Mouse (Mus musculus): Measurements from ENCODE around the gene Slc39a10. TPM values are rescaled to one million over a fixed set of nuclear protein-coding genes. Genes with fewer than 3 reads are reported as not detected.
A peak's percentile ranks its signal among the peaks of the same experiment; 100 is the strongest.

Slc39a10 gene
- total and polyA plus RNA-seq, 2 experiments, result 0.72 to 2.5 TPM

DNA sequence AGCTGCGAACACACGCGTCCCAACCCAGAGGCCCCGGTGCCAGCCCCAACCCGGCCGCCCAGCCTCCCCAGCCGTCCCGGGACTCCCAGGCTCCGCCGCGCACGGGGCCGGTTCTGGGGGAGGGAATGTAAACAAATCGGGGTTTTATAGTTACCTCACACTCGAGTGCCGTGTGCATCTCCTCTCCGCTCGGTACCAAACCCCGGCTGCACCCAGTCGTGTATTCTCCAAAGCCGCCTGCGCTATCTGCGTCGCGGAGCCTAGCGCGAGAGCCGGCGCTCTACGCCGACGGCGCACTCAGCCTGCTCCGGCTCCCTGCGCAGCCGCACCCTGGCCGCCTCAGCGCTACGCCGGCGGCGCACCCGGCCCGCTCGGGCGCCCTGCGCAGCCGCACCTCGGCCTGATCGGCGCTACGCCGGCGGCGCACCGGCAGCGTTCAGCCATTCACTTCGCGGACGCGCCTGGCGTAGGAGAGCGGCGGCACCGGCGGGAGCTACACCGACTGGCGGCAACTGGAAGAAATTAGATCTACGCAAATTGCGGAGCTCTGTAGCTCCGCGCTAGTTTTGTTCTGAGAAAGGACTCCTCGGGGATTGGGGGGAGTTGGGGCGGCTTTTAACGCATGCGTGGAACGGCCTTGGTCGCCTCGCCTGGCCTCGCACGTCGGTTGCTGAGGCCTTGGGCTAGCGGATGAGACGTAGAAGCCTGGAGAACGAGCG, 39.2 kb downstream of the Slc39a10 start:
- Histone ChIP-seq H3K9ac (ENCODE audit: low read depth, low read length) (peak overlapping the region; percentile 95), H3K79me2 (ENCODE audit: control insufficient read depth, insufficient read depth, low read length) (no peaks in the 10 kb centered on the region), H3K4me3 (ENCODE audit: insufficient read depth, low read depth, low read length) (peak overlapping the region; percentile 84), H3K27ac (replicated peaks; ENCODE audit: insufficient read depth, low read depth, low read length) (peak overlapping the region; percentile 96), H3K4me1 (ENCODE audit: control insufficient read depth, insufficient read depth, low read length) (no peaks in the 10 kb centered on the region), H3K36me3 (ENCODE audit: control insufficient read depth, insufficient read depth, low read length) (no peaks in the 10 kb centered on the region), H3K27me3 (ENCODE audit: control insufficient read depth, insufficient read depth, low read length) (no peaks in the 10 kb centered on the region)
- TF ChIP-seq CTCF (IDR thresholded peaks at IDR 0.05; ENCODE audit: low read depth, low read length) (no peak), POLR2A (IDR thresholded peaks at IDR 0.05; ENCODE audit: extremely low read depth, insufficient read depth, low read length) (peak; percentile 89)
- DNase-seq (ENCODE audit: extremely low read depth, low read depth, low spot score), result peak; percentile 88
- WGBS, result under 1% methylated on average over 86 of the region's 86 CpGs

DNA sequence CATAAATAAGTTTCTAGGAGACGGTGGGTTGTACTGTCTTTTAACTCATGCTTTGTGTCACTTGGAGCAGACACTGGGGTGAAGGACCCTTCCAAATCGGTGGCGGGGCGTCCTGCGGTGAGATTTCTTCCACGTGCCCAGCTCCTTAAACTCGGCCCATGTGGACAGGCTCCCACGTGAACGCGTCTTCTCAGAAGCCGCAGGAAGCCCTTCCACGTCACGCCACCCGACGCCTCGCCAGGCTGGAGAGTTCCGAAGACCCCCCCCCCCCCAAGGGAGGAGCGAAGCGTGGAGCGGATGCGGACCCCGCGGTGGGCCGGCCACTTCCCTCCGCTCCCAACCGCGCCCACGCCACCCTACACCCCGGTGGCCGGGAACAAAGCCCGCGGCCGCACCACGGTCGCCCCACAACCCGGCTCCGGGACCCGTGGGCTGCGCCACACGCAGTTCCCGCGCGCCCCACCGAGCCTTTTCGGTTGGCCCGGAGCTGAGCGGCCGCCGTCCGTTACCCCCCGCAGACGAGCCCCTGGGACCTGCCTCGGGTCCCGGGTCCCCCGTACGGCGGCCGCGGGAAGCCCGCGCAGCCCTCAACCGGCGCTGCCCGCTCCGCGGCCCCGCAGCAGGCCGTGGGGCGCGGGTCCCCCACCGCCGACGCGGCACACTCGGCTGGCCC, 39.9 kb downstream of the Slc39a10 start:
- peak; percentile 49 for DNase-seq (ENCODE audit: extremely low read depth, low read depth, low spot score)

DNA sequence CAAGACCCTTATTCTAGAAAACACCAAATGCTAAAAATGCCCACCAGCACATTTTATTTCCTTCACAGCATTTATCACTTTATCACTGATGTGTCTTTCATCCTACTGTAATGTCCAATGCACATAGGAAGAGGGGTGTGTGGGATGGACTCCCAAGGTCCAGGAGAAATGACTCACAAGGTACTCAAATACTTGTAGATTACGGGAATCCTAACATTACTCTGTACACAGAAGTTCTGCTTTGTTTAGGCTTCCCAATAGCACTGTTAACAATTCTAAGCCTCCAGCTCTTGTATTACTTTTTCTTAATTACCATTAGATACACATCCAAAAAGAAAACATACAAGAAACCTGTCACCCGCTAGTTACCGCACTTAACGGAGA, 40.4 kb downstream of the Slc39a10 start:
- H3K4me3 ChIP-seq (ENCODE audit: insufficient read depth, low read depth, low read length), result peak overlapping the region; percentile 71
- WGBS, result 4% methylated on average over 4 of the region's 4 CpGs
- peak overlapping the region; percentile 80; the same call in 1 of the 2 replicates for H3K27ac ChIP-seq (replicated peaks; ENCODE audit: insufficient read depth, low read depth, low read length)
- no peak for TF ChIP-seq CTCF (IDR thresholded peaks at IDR 0.05; ENCODE audit: low read depth, low read length)
- TF ChIP-seq POLR2A (IDR thresholded peaks at IDR 0.05; ENCODE audit: extremely low read depth, insufficient read depth, low read length), result no peak
- H3K36me3 ChIP-seq (ENCODE audit: control insufficient read depth, insufficient read depth, low read length), result no peaks in the 10 kb centered on the region
- H3K79me2 ChIP-seq (ENCODE audit: control insufficient read depth, insufficient read depth, low read length), result no peaks in the 10 kb centered on the region
- DNase-seq (ENCODE audit: extremely low read depth, low read depth, low spot score), result no peak
- no peaks in the 10 kb centered on the region for H3K4me1 ChIP-seq (ENCODE audit: control insufficient read depth, insufficient read depth, low read length)
- peak overlapping the region; percentile 95 for H3K9ac ChIP-seq (ENCODE audit: low read depth, low read length)
- no peaks in the 10 kb centered on the region for H3K27me3 ChIP-seq (ENCODE audit: control insufficient read depth, insufficient read depth, low read length)

More for the DNA sequence above, 39.9 kb downstream of the Slc39a10 start:
- no peaks in the 10 kb centered on the region for H3K79me2 ChIP-seq (ENCODE audit: control insufficient read depth, insufficient read depth, low read length)
- peak overlapping the region; percentile 71 for H3K4me3 ChIP-seq (ENCODE audit: insufficient read depth, low read depth, low read length)
- H3K27me3 ChIP-seq (ENCODE audit: control insufficient read depth, insufficient read depth, low read length), result no peaks in the 10 kb centered on the region
- peak overlapping the region; percentile 80 for H3K27ac ChIP-seq (replicated peaks; ENCODE audit: insufficient read depth, low read depth, low read length)
- H3K9ac ChIP-seq (ENCODE audit: low read depth, low read length), result peak overlapping the region; percentile 95
- no peaks in the 10 kb centered on the region for H3K36me3 ChIP-seq (ENCODE audit: control insufficient read depth, insufficient read depth, low read length)
- WGBS, result under 1% methylated on average over 66 of the region's 75 CpGs
- no peaks in the 10 kb centered on the region for H3K4me1 ChIP-seq (ENCODE audit: control insufficient read depth, insufficient read depth, low read length)
- TF ChIP-seq POLR2A (IDR thresholded peaks at IDR 0.05; ENCODE audit: extremely low read depth, insufficient read depth, low read length) (0 out of 2 replicates have a peak, but pooled peaks have one; percentile 2), CTCF (IDR thresholded peaks at IDR 0.05; ENCODE audit: low read depth, low read length) (no peak)

DNA sequence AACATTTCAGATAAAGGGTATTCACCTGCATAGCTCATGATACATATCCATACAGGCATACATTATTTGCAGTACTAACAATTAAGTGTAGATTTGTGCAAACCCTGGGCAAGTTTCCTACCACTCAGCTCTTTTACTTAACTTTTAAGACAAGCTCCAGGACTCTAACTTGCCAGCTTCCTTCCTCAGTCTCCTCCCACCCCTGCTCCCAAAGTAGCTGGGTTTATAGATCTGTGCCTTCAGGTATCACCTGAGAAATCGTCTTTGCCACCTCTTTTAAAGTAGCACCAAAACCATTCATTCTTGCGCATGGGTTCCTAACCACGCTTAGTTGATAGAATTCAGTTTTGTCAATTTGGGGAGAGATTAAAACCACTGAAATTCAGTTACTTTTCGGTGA, 41.1 kb downstream of the Slc39a10 start:
- Histone ChIP-seq H3K79me2 (ENCODE audit: control insufficient read depth, insufficient read depth, low read length) (no peaks in the 10 kb centered on the region), H3K27me3 (ENCODE audit: control insufficient read depth, insufficient read depth, low read length) (no peaks in the 10 kb centered on the region), H3K9ac (ENCODE audit: low read depth, low read length) (no peak overlapping the region), H3K4me3 (ENCODE audit: insufficient read depth, low read depth, low read length) (no peak overlapping the region), H3K36me3 (ENCODE audit: control insufficient read depth, insufficient read depth, low read length) (no peaks in the 10 kb centered on the region), H3K4me1 (ENCODE audit: control insufficient read depth, insufficient read depth, low read length) (no peaks in the 10 kb centered on the region), H3K27ac (replicated peaks; ENCODE audit: insufficient read depth, low read depth, low read length) (no peak overlapping the region)
- WGBS, result 63% methylated on average over 4 of the region's 4 CpGs
- no peak for DNase-seq (ENCODE audit: extremely low read depth, low read depth, low spot score)
- TF ChIP-seq CTCF (IDR thresholded peaks at IDR 0.05; ENCODE audit: low read depth, low read length), result no peak
- no peak for TF ChIP-seq POLR2A (IDR thresholded peaks at IDR 0.05; ENCODE audit: extremely low read depth, insufficient read depth, low read length)

DNA sequence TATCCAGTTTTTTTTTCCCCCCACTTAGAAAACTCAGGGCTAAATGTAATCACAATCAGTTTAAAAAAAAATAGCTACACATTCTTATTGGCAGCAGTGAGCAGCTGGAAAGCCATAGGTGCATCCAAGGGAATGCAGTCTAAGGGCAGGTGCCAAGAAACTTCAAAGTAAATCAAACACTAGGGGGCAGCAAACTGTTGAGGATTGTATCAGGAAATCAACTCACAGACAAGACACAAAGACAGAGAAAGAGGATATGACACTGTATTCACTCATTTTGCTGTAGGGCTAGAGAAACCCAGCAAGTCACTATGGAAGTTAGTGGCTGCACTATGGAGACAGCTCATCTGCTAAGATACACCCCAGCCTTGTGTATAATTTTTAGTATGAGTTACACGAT, 42.9 kb downstream of the Slc39a10 start:
- H3K79me2 ChIP-seq (ENCODE audit: control insufficient read depth, insufficient read depth, low read length), result no peaks in the 10 kb centered on the region

More for the DNA sequence above, 42.9 kb downstream of the Slc39a10 start:
- Histone ChIP-seq H3K27me3 (ENCODE audit: control insufficient read depth, insufficient read depth, low read length) (no peaks in the 10 kb centered on the region), H3K4me3 (ENCODE audit: insufficient read depth, low read depth, low read length) (no peak overlapping the region), H3K36me3 (ENCODE audit: control insufficient read depth, insufficient read depth, low read length) (no peaks in the 10 kb centered on the region), H3K27ac (replicated peaks; ENCODE audit: insufficient read depth, low read depth, low read length) (no peak overlapping the region), H3K4me1 (ENCODE audit: control insufficient read depth, insufficient read depth, low read length) (no peaks in the 10 kb centered on the region), H3K9ac (ENCODE audit: low read depth, low read length) (no peak overlapping the region)
- TF ChIP-seq POLR2A (IDR thresholded peaks at IDR 0.05; ENCODE audit: extremely low read depth, insufficient read depth, low read length) (no peak), CTCF (IDR thresholded peaks at IDR 0.05; ENCODE audit: low read depth, low read length) (peak; percentile 15; the same call in 1 of the 2 replicates)
- DNase-seq (ENCODE audit: extremely low read depth, low read depth, low spot score), result peak; percentile 81
- 30% methylated on average over 1 of the region's 1 CpGs for WGBS

Data from liver, adult 2 months (tissue).